Mouse (Mus musculus): Measurements from ENCODE around the gene H2al1e.
"Not testable (repeated sequence)": the region's sequence is repeated elsewhere in the genome, so short reads cannot be mapped to it uniquely, and the experiment has no call there.

H2al1e gene

GRCm38 (mm10) chrX:11311634-11312033 lies at the start of gene H2al1e:
H2al1e (plus strand) TSS chrX:11311934.
- not testable (repeated sequence) for DNase-seq (ENCODE audit: low spot score in 2 of 2)

GRCm38 (mm10) chrX:11264918-11265317 lies 46.8 kb upstream of the H2al1e start:
- no peak for DNase-seq (ENCODE audit: low spot score in 2 of 2)

- DNase-seq (ENCODE audit: low spot score in 2 of 2), result no peak
These were observed 43.9 kb upstream of the H2al1e start for GRCm38 (mm10) chrX:11267791-11268190.

- DNase-seq (ENCODE audit: low spot score in 2 of 2), result no peak
These were observed 42.7 kb upstream of the H2al1e start for GRCm38 (mm10) chrX:11269074-11269473.

GRCm38 (mm10) chrX:11273190-11273589 lies 38.5 kb upstream of the H2al1e start:
- DNase-seq (ENCODE audit: low spot score in 2 of 2), result no peak

GRCm38 (mm10) chrX:11277083-11277482 lies 34.7 kb upstream of the H2al1e start:
- DNase-seq (ENCODE audit: low spot score in 2 of 2), result no peak

GRCm38 (mm10) chrX:11280741-11281140 lies 31.0 kb upstream of the H2al1e start:
- DNase-seq (ENCODE audit: low spot score in 2 of 2), result no peak

GRCm38 (mm10) chrX:11288306-11288882 lies 23.3 kb upstream of the H2al1e start:
- no peak for DNase-seq (ENCODE audit: low spot score in 2 of 2)

GRCm38 (mm10) chrX:11289244-11289643 lies 22.5 kb upstream of the H2al1e start:
- DNase-seq (ENCODE audit: low spot score in 2 of 2), result no peak

- not testable (repeated sequence) for DNase-seq (ENCODE audit: low spot score in 2 of 2)
These were observed 12.8 kb upstream of the H2al1e start, which contains the start of gene H2al1a for GRCm38 (mm10) chrX:11298957-11299356. H2al1a (plus strand) TSS chrX:11299257.

- not testable (repeated sequence) for DNase-seq (ENCODE audit: low spot score in 2 of 2)
These were observed 9.6 kb upstream of the H2al1e start, which contains the start of gene H2al1b for GRCm38 (mm10) chrX:11302132-11302531. H2al1b (plus strand) TSS chrX:11302432.

GRCm38 (mm10) chrX:11305355-11305754 lies 6.4 kb upstream of the H2al1e start, which contains the start of gene H2al1c:
H2al1c (plus strand) TSS chrX:11305655.
- DNase-seq (ENCODE audit: low spot score in 2 of 2), result not testable (repeated sequence)

- not testable (repeated sequence) for DNase-seq (ENCODE audit: low spot score in 2 of 2)
These were observed 3.2 kb upstream of the H2al1e start, which contains the start of gene H2al1d for GRCm38 (mm10) chrX:11308524-11308923. H2al1d (plus strand) TSS chrX:11308824.

GRCm38 (mm10) chrX:11314858-11315257 lies 3.1 kb downstream of the H2al1e start, which contains the start of gene H2al1f:
H2al1f (plus strand) TSS chrX:11315158.
- DNase-seq (ENCODE audit: low spot score in 2 of 2), result not testable (repeated sequence)

GRCm38 (mm10) chrX:11317956-11318355 lies 6.2 kb downstream of the H2al1e start, which contains the start of gene H2al1g:
H2al1g (plus strand) TSS chrX:11318256.
- DNase-seq (ENCODE audit: low spot score in 2 of 2), result not testable (repeated sequence)

GRCm38 (mm10) chrX:11321192-11321591 lies 9.5 kb downstream of the H2al1e start, which contains the start of gene H2al1h:
H2al1h (plus strand) TSS chrX:11321492.
- not testable (repeated sequence) for DNase-seq (ENCODE audit: low spot score in 2 of 2)

GRCm38 (mm10) chrX:11324359-11324758 lies 12.6 kb downstream of the H2al1e start, which contains the start of gene H2al1i:
H2al1i (plus strand) TSS chrX:11324659.
- DNase-seq (ENCODE audit: low spot score in 2 of 2), result not testable (repeated sequence)

- not testable (repeated sequence) for DNase-seq (ENCODE audit: low spot score in 2 of 2)
These were observed 15.8 kb downstream of the H2al1e start, which contains the start of gene H2al1j for GRCm38 (mm10) chrX:11327522-11327921. H2al1j (plus strand) TSS chrX:11327822.

- DNase-seq (ENCODE audit: low spot score in 2 of 2), result no peak
These were observed 34.0 kb downstream of the H2al1e start for GRCm38 (mm10) chrX:11345762-11346161.

GRCm38 (mm10) chrX:11346756-11347155 lies 35.0 kb downstream of the H2al1e start:
- DNase-seq (ENCODE audit: low spot score in 2 of 2), result no peak

- no peak for DNase-seq (ENCODE audit: low spot score in 2 of 2)
These were observed 49.1 kb downstream of the H2al1e start for GRCm38 (mm10) chrX:11360823-11361222.

GRCm38 (mm10) chrX:11361261-11361660 lies 49.5 kb downstream of the H2al1e start:
- no peak for DNase-seq (ENCODE audit: low spot score in 2 of 2)
